In the genomic region with DNA sequence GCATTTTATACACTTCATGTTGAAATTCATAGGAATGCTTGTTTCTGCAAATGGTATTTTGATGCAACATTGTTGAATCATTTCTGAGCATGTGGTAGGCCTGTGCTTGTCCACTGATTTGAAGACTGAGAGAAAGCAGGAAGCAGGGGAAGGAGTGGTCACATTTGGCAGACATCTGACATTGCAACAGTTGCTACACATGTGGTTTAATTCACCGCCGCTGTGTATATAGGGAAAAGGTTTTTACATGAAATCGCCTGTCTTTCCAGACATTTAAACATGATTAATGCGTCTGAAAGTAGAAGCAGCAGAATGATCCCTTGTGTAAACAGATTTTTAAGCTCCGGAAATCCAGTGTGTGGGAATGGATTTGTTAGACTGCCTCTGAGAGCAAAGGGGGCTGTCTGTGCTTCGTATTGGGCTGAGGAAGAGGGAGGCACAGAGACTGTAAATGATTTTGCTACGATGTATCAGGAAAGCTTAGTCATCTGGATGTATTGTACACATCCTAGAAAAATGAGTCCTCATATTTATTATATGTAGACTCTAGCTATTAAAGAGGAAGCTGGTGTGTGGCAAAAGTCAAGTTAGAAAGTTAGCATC, we compare ENCODE assay signal across 11 mouse cellular contexts. TPM values are rescaled to one million over a fixed set of nuclear protein-coding genes. Genes with fewer than 3 reads are reported as not detected.
A peak's percentile ranks its signal among the peaks of the same experiment; 100 is the strongest.
DNase-seq lines count a peak whose midpoint lies in the region; ATAC-seq lines count a peak whose summit lies in the region.
"Had no signal": no experiment of that assay in that cellular context is flagged by ENCODE, and none has a peak within 500 bp of the region (broad histone marks: within the 10 kb centered on the region; RNA-seq: fewer than 3 reads in every experiment).

No protein-coding gene starts in this region.

- WGBS in heart, embryonic 11.5 days (ENCODE audit: insufficient replicate concordance): 63% methylated on average over 7 of the region's 7 CpGs
- WGBS in embryonic facial prominence, embryonic 14.5 days: 19% methylated on average over 7 of the region's 7 CpGs
- WGBS in forebrain, embryonic 12.5 days: 80% methylated on average over 7 of the region's 7 CpGs

- no peak overlapping the region for H3K4me3 ChIP-seq in heart, embryonic 11.5 days (ENCODE audit: low read depth, low read length)
- no peak overlapping the region for H3K4me3 ChIP-seq in embryonic facial prominence, embryonic 14.5 days (ENCODE audit: low read depth, low read length)
- H3K4me3 ChIP-seq in forebrain, embryonic 12.5 days (replicated peaks): no peak overlapping the region
- H3K4me3 ChIP-seq: heart, embryonic 15.5 days had no signal

- H3K27ac ChIP-seq in heart, embryonic 11.5 days (ENCODE audit: low read depth, low read length): no peak overlapping the region
- no peak overlapping the region; the same call in 1 of the 2 replicates for H3K27ac ChIP-seq in embryonic facial prominence, embryonic 14.5 days (replicated peaks; ENCODE audit: low read depth, low read length)
- no peak overlapping the region for H3K27ac ChIP-seq in forebrain, embryonic 12.5 days
- H3K27ac ChIP-seq: heart, embryonic 15.5 days had no signal

- H3K4me2 ChIP-seq in heart, embryonic 11.5 days: no peak overlapping the region
- 0 out of 2 replicates have a peak overlapping the region, but pooled peaks have one; percentile 6 for H3K4me2 ChIP-seq in embryonic facial prominence, embryonic 14.5 days (ENCODE audit: low read depth, low read length)
- H3K4me2 ChIP-seq in forebrain, embryonic 12.5 days: no peak overlapping the region
- H3K4me2 ChIP-seq: heart, embryonic 15.5 days had no signal

- no peak overlapping the region for H3K9ac ChIP-seq in heart, embryonic 11.5 days (ENCODE audit: low read depth, low read length)
- H3K9ac ChIP-seq in embryonic facial prominence, embryonic 14.5 days (ENCODE audit: low read depth, low read length): no peak overlapping the region
- H3K9ac ChIP-seq in forebrain, embryonic 12.5 days: no peak overlapping the region
- H3K9ac ChIP-seq: heart, embryonic 15.5 days had no signal

- ATAC-seq in heart, embryonic 11.5 days (replicated peaks; ENCODE audit: insufficient number of reproducible peaks, low FRiP score, low TSS enrichment): no peak
- ATAC-seq in embryonic facial prominence, embryonic 14.5 days (ENCODE audit: low read depth): peak; percentile 85; the same call in 1 of the 2 replicates
- ATAC-seq in forebrain, embryonic 12.5 days (ENCODE audit: low FRiP score): no peak

- no peaks in the 10 kb centered on the region for H3K4me1 ChIP-seq in heart, embryonic 11.5 days (ENCODE audit: control insufficient read depth, insufficient read depth, low read length)
- 0 out of 2 replicates have a peak, but pooled peaks cover 9% of the 10 kb centered on the region for H3K4me1 ChIP-seq in embryonic facial prominence, embryonic 14.5 days (ENCODE audit: control insufficient read depth, insufficient read depth, low read length)
- no peaks in the 10 kb centered on the region for H3K4me1 ChIP-seq in forebrain, embryonic 12.5 days
- H3K4me1 ChIP-seq: heart, embryonic 15.5 days had no signal

- no peaks in the 10 kb centered on the region for H3K27me3 ChIP-seq in heart, embryonic 11.5 days (ENCODE audit: control insufficient read depth, insufficient read depth, low read length)
- H3K27me3 ChIP-seq in embryonic facial prominence, embryonic 14.5 days (replicated peaks; ENCODE audit: control insufficient read depth, insufficient read depth, low read length): no peaks in the 10 kb centered on the region; the same call in 1 of the 2 replicates
- H3K27me3 ChIP-seq in forebrain, embryonic 12.5 days: no peaks in the 10 kb centered on the region
- H3K27me3 ChIP-seq: heart, embryonic 15.5 days had no signal

- H3K9me3 ChIP-seq in heart, embryonic 11.5 days (replicated peaks; ENCODE audit: control insufficient read depth, low read length): no peaks in the 10 kb centered on the region
- no peaks in the 10 kb centered on the region for H3K9me3 ChIP-seq in embryonic facial prominence, embryonic 14.5 days (ENCODE audit: control insufficient read depth, low read length)
- no peaks in the 10 kb centered on the region for H3K9me3 ChIP-seq in forebrain, embryonic 12.5 days
- H3K9me3 ChIP-seq: heart, embryonic 15.5 days had no signal

- DNase-seq in heart, adult 9 months (ENCODE audit: low spot score in 2 of 2): peak; percentile 41 to 43
- DNase-seq in 416B (ENCODE audit: low read depth): peak; percentile 54
- DNase-seq in embryonic facial prominence, embryonic 14.5 days (ENCODE audit: low spot score): peak; percentile 92
- DNase-seq in lung, postnatal 14 days: peak; percentile 27
- DNase-seq in cerebellum, adult 9-11 months: no peak
- no peak for DNase-seq in cerebellum, postnatal 10 days
- DNase-seq: thymus, postnatal 14 days had no signal

- H3K36me3 ChIP-seq in heart, embryonic 11.5 days (ENCODE audit: control insufficient read depth, insufficient read depth, low read length): no peaks in the 10 kb centered on the region
- H3K36me3 ChIP-seq in embryonic facial prominence, embryonic 14.5 days (ENCODE audit: control insufficient read depth, insufficient read depth, low read length): no peaks in the 10 kb centered on the region
- H3K36me3 ChIP-seq in forebrain, embryonic 12.5 days (replicated peaks): no peaks in the 10 kb centered on the region
- H3K36me3 ChIP-seq: heart, embryonic 15.5 days had no signal

RNA-seq across cellular contexts. Expression of gene Ccl8, which starts 24.6 kb away (rescaled TPM):
- not detected in 2 replicates for polyA plus RNA-seq in heart, embryonic 11.5 days (2014; fragmentation: Nextera tagmentation; extraction: Ambion mirVana)
- not detected in 2 replicates for polyA plus RNA-seq in embryonic facial prominence, embryonic 14.5 days (2014; fragmentation: Nextera tagmentation; extraction: Ambion mirVana)
- polyA plus RNA-seq in forebrain, embryonic 12.5 days (2016; fragmentation: Nextera tagmentation; extraction: Ambion mirVana): not detected in 2 replicates
- polyA plus RNA-seq: heart, embryonic 15.5 days; neural tube, embryonic 14.5 days had no signal

RNA-seq across cellular contexts. Expression of gene Ccl12, which starts 37.9 kb away (rescaled TPM):
- polyA plus RNA-seq in heart, embryonic 11.5 days (2014; fragmentation: Nextera tagmentation; extraction: Ambion mirVana): 0.62 and 0.66 TPM in 2 replicates
- 5.9 and 7.1 TPM in 2 replicates for polyA plus RNA-seq in embryonic facial prominence, embryonic 14.5 days (2014; fragmentation: Nextera tagmentation; extraction: Ambion mirVana)
- 1.7 TPM in 1 of 2 replicates, not detected in the other for polyA plus RNA-seq in forebrain, embryonic 12.5 days (2016; fragmentation: Nextera tagmentation; extraction: Ambion mirVana)

Comparison
In these comparisons a context has a peak if more than half of its experiments do, and no peak if none do; other contexts are left out.
1. DNase-seq: peak in heart, adult 9 months (2 of 2), 416B (single experiment), embryonic facial prominence, embryonic 14.5 days (single experiment) and lung, postnatal 14 days (single experiment); none in cerebellum, adult 9-11 months (single experiment) and cerebellum, postnatal 10 days (0 of 2).